Mouse (Mus musculus): ENCODE data around the gene Pcbp1.
"Not testable (repeated sequence)": the region's sequence is repeated elsewhere in the genome, so short reads cannot be mapped to it uniquely, and the experiment has no call there.

Pcbp1 gene

DNA sequence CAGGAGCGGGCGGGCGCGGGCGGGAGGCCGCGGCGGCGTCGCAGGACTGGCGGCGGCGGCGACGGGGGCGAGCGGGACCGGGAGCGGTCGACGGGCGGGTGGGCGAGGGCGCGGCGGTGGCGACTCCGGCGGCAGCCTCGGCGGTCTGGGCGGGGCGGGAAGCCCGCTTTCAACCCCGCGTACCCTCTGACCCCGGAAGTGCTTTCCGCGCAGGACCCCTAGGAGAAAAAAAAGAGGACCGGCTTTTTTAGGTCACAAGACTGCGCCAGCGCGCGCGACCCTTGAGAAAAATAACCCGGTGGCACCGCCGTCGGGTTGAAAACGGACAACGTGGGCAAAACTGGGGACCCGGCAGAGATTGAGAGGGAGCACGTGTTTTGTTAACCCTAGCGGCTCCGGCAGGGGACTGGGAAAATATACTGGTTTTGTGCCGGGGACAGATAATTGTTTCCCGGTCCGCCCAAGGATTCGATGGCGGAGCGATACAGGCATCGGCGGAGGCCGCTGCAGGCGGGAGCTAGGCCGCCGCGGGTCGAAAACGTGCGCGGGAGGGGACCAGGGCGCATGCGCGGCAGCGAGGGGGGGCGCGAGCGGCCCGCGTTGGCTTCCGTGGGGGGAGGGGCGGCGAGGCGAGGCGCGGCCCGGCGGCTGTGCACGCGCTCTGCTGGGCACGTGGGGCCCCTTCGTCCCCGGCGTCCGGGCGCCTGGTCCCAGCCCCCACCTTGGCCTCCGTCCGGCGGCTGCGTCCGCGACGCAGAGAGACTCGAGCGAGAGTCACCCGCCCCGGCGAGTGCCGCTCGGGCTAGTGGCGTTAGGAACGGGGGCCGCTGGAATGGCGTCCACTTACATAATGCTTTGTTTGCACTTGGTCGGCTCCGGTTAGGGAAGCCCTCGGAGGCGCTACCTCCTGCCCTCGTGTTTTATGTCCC, at the start of gene Pcbp1:
Gene Pcbp1 (minus strand): TSS at position 290 of the 929 bp plus-strand sequence.
- DNase-seq (ENCODE audit: extremely low read depth, low read depth, low spot score) = no peak

- DNase-seq (ENCODE audit: extremely low read depth, low read depth, low spot score) = no peak
These were observed 48.4 kb upstream of the Pcbp1 start for GRCm38 (mm10) chr6:86574495-86574894.

- no peak for DNase-seq (ENCODE audit: extremely low read depth, low read depth, low spot score)
These were observed 44.7 kb upstream of the Pcbp1 start for GRCm38 (mm10) chr6:86570830-86571229.

DNA sequence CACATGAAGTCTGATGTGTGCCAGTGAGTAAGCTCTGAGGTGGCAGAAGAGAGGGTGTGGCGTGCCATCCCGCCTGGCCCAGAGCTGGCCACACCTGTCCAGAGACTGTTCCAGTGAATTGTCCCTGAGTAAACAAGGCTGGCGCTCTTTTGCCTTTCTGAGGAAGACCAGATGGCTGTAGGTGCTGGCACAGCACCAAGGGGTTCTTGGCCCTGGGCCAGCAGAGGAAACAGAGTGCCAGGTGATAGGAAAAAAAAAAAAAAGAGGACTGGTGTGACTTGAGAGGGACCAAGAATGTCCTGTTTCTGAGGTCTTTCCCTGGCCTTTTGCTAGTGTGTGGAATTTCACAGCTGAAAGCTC, 43.3 kb upstream of the Pcbp1 start:
- no peak for DNase-seq (ENCODE audit: extremely low read depth, low read depth, low spot score)

- DNase-seq (ENCODE audit: extremely low read depth, low read depth, low spot score) = no peak
These were observed 42.8 kb upstream of the Pcbp1 start for GRCm38 (mm10) chr6:86568816-86569460.

- DNase-seq (ENCODE audit: extremely low read depth, low read depth, low spot score) = no peak
These were observed 39.7 kb upstream of the Pcbp1 start for GRCm38 (mm10) chr6:86565782-86566181.

GRCm38 (mm10) chr6:86557182-86557581, 31.1 kb upstream of the Pcbp1 start:
- not testable (repeated sequence) for DNase-seq (ENCODE audit: extremely low read depth, low read depth, low spot score)

DNA sequence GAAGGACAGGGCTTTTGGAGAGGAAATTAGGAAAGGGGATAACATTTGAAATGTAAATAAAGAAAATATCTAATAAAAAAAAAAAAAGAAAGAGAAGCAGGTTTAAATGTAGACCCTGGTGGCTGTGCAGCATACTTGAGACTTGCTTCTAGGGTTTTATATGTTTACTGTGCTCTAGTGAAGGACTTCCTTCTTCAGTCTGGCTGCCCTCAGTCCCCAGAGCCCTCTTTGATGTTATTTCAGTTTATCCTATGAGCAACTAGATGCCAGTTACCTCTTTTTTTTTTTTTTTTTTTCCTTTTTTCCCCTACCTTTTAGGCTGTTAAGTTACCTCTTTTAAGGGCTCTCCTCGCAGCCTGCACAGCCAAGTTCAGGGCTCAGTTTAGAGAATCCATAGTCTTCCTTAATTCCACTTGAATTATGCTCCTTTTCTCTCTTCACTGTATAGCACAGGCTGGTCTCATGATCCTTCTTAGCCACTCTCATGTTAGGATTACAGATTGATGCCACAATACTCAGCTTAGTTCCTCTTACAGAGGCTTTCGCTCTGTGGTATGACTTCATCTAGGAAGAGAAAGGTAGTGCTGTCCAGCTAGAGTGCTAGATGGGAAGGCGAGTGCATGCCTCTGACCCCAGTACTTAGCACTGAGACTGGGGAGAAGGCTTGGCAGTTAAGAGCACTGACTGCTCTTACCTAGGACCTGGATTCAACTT, 30.4 kb upstream of the Pcbp1 start:
- no peak for DNase-seq (ENCODE audit: extremely low read depth, low read depth, low spot score)

- DNase-seq (ENCODE audit: extremely low read depth, low read depth, low spot score) = no peak
These were observed 24.5 kb upstream of the Pcbp1 start for GRCm38 (mm10) chr6:86550587-86550986.

DNA sequence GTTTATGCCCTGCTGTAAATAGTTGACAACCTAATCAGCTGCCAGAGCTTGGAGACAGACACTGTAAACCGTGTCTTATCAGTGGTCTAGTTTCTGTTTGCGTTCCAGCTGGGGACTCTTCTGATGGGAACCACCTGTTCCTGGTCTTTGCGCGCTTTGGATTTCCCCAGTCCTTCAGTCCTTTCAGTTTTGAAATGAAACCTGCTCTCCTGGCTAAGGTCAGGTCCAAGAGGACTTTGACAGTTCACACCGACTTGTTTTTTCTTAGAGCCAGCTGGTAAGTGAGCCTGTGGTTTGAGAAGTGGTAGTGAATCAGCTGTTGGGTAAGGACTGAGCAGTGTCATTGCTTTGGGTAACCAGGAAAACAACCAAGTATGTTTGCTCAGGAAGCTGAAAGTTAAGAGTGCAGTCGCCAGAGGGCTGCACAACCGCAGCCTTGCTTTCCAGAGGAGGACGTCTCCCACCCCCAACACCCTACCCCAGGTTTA, 21.8 kb upstream of the Pcbp1 start:
- DNase-seq (ENCODE audit: extremely low read depth, low read depth, low spot score) = no peak

DNA sequence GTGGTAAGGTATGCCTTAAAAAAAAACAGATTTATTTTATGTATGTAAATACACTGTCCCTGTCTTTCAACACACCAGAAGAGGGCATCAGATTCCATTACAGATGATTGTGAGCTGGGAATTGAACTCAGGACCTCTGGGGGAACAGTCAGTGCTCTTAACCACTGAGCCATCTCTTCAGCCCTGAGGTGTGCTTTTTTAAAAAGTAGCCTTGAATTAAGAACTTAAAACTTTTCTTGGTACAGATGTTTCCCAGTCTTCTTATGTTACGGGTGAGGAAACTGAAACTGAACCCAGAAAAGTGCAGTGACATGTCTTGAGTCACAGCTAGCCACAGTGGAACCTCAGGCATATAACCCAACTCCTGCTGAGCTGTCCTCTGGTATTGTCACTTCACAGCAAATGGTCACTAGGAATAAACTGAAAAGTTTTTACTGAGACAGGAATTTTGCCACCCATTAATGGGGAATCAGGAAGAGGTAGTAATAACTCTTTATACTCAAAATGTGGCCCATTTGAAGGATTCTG, 21.2 kb upstream of the Pcbp1 start:
- DNase-seq (ENCODE audit: extremely low read depth, low read depth, low spot score) = no peak

- DNase-seq (ENCODE audit: extremely low read depth, low read depth, low spot score) = no peak
These were observed 19.1 kb upstream of the Pcbp1 start for GRCm38 (mm10) chr6:86545236-86545635.

- DNase-seq (ENCODE audit: extremely low read depth, low read depth, low spot score) = no peak
These were observed 17.7 kb upstream of the Pcbp1 start for GRCm38 (mm10) chr6:86543869-86544268.

- no peak for DNase-seq (ENCODE audit: extremely low read depth, low read depth, low spot score)
These were observed 16.9 kb upstream of the Pcbp1 start for GRCm38 (mm10) chr6:86543060-86543459.

GRCm38 (mm10) chr6:86541650-86542049, 15.5 kb upstream of the Pcbp1 start:
- DNase-seq (ENCODE audit: extremely low read depth, low read depth, low spot score) = no peak

GRCm38 (mm10) chr6:86528451-86528785, 2.3 kb upstream of the Pcbp1 start:
- no peak for DNase-seq (ENCODE audit: extremely low read depth, low read depth, low spot score)

DNA sequence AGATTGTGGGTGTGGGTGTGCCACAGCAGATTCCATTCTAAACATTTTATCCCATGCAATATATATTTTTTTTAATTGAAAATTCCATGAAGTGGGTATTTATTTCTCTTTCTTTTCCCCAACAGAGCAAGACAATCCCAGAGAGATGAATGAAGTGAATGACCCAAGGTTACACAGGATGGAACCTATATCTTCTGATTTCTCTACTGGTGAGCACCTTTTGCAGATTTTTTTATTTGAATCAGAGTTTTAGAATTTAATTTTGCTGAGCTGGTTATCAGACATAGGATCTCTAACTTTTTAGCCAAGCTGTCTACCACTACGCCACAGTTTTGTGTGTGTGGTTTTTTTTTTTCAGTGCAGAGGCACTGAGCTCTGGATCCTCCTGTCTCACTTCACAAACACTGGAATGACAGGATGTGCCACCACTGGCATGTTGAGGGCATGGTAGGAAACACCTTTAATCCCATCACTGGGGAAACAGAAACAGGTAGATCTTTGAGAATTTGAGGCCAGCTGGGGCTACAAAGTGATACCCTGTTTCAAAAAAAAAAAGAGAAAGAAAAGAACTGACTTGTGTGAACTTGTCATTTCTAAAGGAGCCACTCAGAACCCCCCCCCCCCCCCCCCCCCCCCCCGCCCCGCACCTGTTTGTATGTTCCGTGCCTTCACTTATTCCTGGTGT, 1.8 kb upstream of the Pcbp1 start:
- DNase-seq (ENCODE audit: extremely low read depth, low read depth, low spot score) = no peak

DNA sequence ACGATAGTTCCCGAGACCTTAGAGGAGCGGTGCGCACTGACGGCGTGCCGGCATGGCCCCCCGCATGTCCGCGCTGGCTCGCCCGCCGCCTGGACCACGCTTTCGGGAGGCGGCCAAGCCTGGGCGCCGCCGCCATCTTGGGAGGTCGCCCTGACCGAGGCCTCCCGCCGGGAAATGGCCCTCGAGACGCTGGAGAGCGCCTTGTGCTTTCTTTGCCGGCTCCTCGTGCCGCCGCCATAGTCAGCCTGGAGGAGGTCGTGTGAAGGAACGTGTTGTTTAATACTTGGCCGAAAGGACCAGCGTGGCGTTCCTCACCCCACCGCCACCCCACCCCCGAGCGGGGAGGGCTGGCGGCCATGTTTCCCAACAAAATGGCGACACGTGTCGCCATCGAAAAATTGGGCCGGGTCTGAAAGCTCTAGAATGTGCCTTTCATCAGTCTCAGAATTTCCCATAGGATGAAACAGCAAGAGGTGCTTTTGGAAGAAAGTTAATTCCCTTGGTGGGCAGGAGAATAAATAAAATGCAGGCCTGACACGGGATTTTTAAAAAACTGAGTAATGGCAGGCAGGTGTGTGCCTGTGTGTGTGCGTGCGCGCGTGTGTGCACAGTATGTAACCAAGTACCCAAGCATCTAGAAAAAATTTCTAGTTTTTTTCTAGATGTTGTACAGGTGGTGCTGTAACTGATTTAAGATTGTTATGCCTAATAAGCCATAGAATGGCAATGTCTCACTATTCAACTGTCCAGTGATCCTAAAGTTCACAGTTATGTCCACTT, 1.0 kb upstream of the Pcbp1 start:
- no peak for DNase-seq (ENCODE audit: extremely low read depth, low read depth, low spot score)

DNA sequence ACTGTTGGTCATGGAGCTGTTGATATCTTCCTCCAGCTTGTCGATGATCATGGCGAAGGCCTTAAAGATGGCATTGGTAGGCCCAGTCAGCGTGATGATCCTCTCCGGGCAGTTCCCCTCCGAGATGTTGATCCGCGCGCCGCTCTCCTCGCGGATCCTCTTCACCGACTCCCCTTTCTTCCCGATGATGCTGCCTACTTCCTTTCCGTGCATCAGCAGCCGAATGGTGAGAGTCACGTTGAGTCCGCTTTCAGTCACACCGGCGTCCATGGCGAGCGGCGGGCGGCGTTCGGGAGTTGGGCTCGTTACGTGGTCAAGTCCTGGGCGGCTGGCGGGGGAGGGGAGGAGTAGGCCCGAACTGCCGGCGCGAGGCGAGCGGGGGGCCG, 482 bp downstream of the Pcbp1 start:
- no peak for DNase-seq (ENCODE audit: extremely low read depth, low read depth, low spot score)

Measured in fat pad, adult 2 months (tissue).